Mouse (Mus musculus): ENCODE data around the gene Ccdc12. TPM values are rescaled to one million over a fixed set of nuclear protein-coding genes. Genes with fewer than 3 reads are reported as not detected.

Gene Ccdc12
- not detected for polyA plus RNA-seq (2014; fragmentation: Illumina TruSeq; extraction: RNeasy Lipid Tissue Mini Kit (QIAGEN cat#74804))

GRCm38 (mm10) chr9:110656249-110657221 is at the start of gene Ccdc12:
Gene Ccdc12, plus strand, starts transcription at chr9:110656503.

GRCm38 (mm10) chr9:110624361-110625166 is 31.7 kb upstream of the Ccdc12 start, which contains the start of gene Nradd:
Gene Nradd, minus strand, starts transcription at chr9:110624452.

GRCm38 (mm10) chr9:110653655-110654461 is 2.4 kb upstream of the Ccdc12 start, which contains the start of gene Nbeal2:
Gene Nbeal2, minus strand, starts transcription at chr9:110654161.

GRCm38 (mm10) chr9:110741711-110742294 is 85.5 kb downstream of the Ccdc12 start, which contains the start of gene Myl3:
Gene Myl3, plus strand, starts transcription at chr9:110741861.

GRCm38 (mm10) chr9:110746961-110747360 is 90.7 kb downstream of the Ccdc12 start, which contains the start of gene Pth1r:
Gene Pth1r, minus strand, starts transcription at chr9:110747145.

Other genes with a start within 250 kb of the Ccdc12 start
- gene Ptpn23, start 248.3 kb upstream of the Ccdc12 start, polyA plus RNA-seq (2014; fragmentation: Illumina TruSeq; extraction: RNeasy Lipid Tissue Mini Kit (QIAGEN cat#74804)), result 0.71 TPM
- gene Ngp, start 236.8 kb upstream of the Ccdc12 start, polyA plus RNA-seq (2014; fragmentation: Illumina TruSeq; extraction: RNeasy Lipid Tissue Mini Kit (QIAGEN cat#74804)), result not detected
- 4.1 TPM for gene Klhl18, start 179.8 kb upstream of the Ccdc12 start, polyA plus RNA-seq (2014; fragmentation: Illumina TruSeq; extraction: RNeasy Lipid Tissue Mini Kit (QIAGEN cat#74804))
- gene Kif9, start 179.5 kb upstream of the Ccdc12 start, polyA plus RNA-seq (2014; fragmentation: Illumina TruSeq; extraction: RNeasy Lipid Tissue Mini Kit (QIAGEN cat#74804)), result 3.3 TPM
- gene Setd2, start 123.9 kb upstream of the Ccdc12 start, polyA plus RNA-seq (2014; fragmentation: Illumina TruSeq; extraction: RNeasy Lipid Tissue Mini Kit (QIAGEN cat#74804)), result 115 TPM
- gene Nradd, start 32.1 kb upstream of the Ccdc12 start, polyA plus RNA-seq (2014; fragmentation: Illumina TruSeq; extraction: RNeasy Lipid Tissue Mini Kit (QIAGEN cat#74804)), result not detected
- gene Nbeal2, start 2.3 kb upstream of the Ccdc12 start, polyA plus RNA-seq (2014; fragmentation: Illumina TruSeq; extraction: RNeasy Lipid Tissue Mini Kit (QIAGEN cat#74804)), result not detected
- not detected for gene Myl3, start 85.4 kb downstream of the Ccdc12 start, polyA plus RNA-seq (2014; fragmentation: Illumina TruSeq; extraction: RNeasy Lipid Tissue Mini Kit (QIAGEN cat#74804))
- 0.20 TPM for gene Pth1r, start 90.6 kb downstream of the Ccdc12 start, polyA plus RNA-seq (2014; fragmentation: Illumina TruSeq; extraction: RNeasy Lipid Tissue Mini Kit (QIAGEN cat#74804))
- gene Prss42, start 141.7 kb downstream of the Ccdc12 start, polyA plus RNA-seq (2014; fragmentation: Illumina TruSeq; extraction: RNeasy Lipid Tissue Mini Kit (QIAGEN cat#74804)), result not detected
- gene Prss44, start 157.5 kb downstream of the Ccdc12 start, polyA plus RNA-seq (2014; fragmentation: Illumina TruSeq; extraction: RNeasy Lipid Tissue Mini Kit (QIAGEN cat#74804)), result not detected
- not detected for gene Prss43, start 170.2 kb downstream of the Ccdc12 start, polyA plus RNA-seq (2014; fragmentation: Illumina TruSeq; extraction: RNeasy Lipid Tissue Mini Kit (QIAGEN cat#74804))
- not detected for gene Prss45, start 178.1 kb downstream of the Ccdc12 start, polyA plus RNA-seq (2014; fragmentation: Illumina TruSeq; extraction: RNeasy Lipid Tissue Mini Kit (QIAGEN cat#74804))
- not detected for gene Prss46, start 188.0 kb downstream of the Ccdc12 start, polyA plus RNA-seq (2014; fragmentation: Illumina TruSeq; extraction: RNeasy Lipid Tissue Mini Kit (QIAGEN cat#74804))
- not detected for gene Prss50, start 201.5 kb downstream of the Ccdc12 start, polyA plus RNA-seq (2014; fragmentation: Illumina TruSeq; extraction: RNeasy Lipid Tissue Mini Kit (QIAGEN cat#74804))
- 1.5 TPM for gene Als2cl, start 223.4 kb downstream of the Ccdc12 start, polyA plus RNA-seq (2014; fragmentation: Illumina TruSeq; extraction: RNeasy Lipid Tissue Mini Kit (QIAGEN cat#74804))
- 2.9 TPM for gene Tmie, start 223.6 kb downstream of the Ccdc12 start, polyA plus RNA-seq (2014; fragmentation: Illumina TruSeq; extraction: RNeasy Lipid Tissue Mini Kit (QIAGEN cat#74804))

All from ovary, adult 10 weeks (tissue).